Mouse (Mus musculus) lung, postnatal 0 days (tissue): ENCODE measurements around the gene Nat8f4. TPM values are rescaled to one million over a fixed set of nuclear protein-coding genes. Genes with fewer than 3 reads are reported as not detected.

Experiments used
- ATAC-seq: fragments of 200-750 bp; cut with Nextera tagmentation; 2 replicates; pipeline ENCODE4 v1.8.0; 2017; ENCODE audit warnings: moderate library complexity
- DNase-seq: peaks from one replicate; pipeline ENCODE4 v3.0.0-alpha.2; 2016; ENCODE audit warnings: low spot score
- H3K27ac ChIP-seq: fragments of 300-500 bp; sonication (generic); 2 replicates; pipeline ENCODE4 v1.5.1; 2014; ENCODE audit warnings: antibody characterized with exemption, mild to moderate bottlenecking, low read length, mixed read lengths
- H3K27me3 ChIP-seq: fragments of 300-500 bp; sonication (generic); replicated peaks from 2 replicates; pipeline ENCODE4 v1.6.1; 2014; ENCODE audit warnings: low read length, mixed read lengths; ENCODE audit not compliant: insufficient read depth
- H3K36me3 ChIP-seq: fragments of 300-500 bp; sonication (generic); 2 replicates; pipeline ENCODE4 v1.6.1; 2014; ENCODE audit warnings: low read length, mixed read lengths; ENCODE audit not compliant: insufficient read depth
- H3K4me1 ChIP-seq: fragments of 300-500 bp; sonication (generic); 2 replicates; pipeline ENCODE4 v1.6.1; 2014; ENCODE audit warnings: antibody characterized with exemption, low read depth, low read length, mixed read lengths; ENCODE audit not compliant: insufficient read depth
- H3K4me2 ChIP-seq: fragments of 300-500 bp; sonication (generic); replicated peaks from 2 replicates; pipeline ENCODE4 v1.6.1; 2014; ENCODE audit warnings: low read depth, mild to moderate bottlenecking, low read length, moderate library complexity, mixed read lengths
- H3K4me3 ChIP-seq: fragments of 300-500 bp; sonication (generic); 2 replicates; pipeline ENCODE4 v1.5.1; 2014; ENCODE audit warnings: low read depth, low read length
- H3K9ac ChIP-seq: fragments of 300-500 bp; sonication (generic); replicated peaks from 2 replicates; pipeline ENCODE4 v1.6.1; 2014; ENCODE audit warnings: low read depth, mild to moderate bottlenecking
- H3K9me3 ChIP-seq: fragments of 300-500 bp; sonication (generic); 2 replicates; pipeline ENCODE4 v1.6.1; 2016; ENCODE audit warnings: low read length, mixed read lengths
- CTCF ChIP-seq: IDR thresholded peaks from 2 replicates; pipeline ENCODE4 v1.5.1; 2016; ENCODE audit warnings: antibody characterized with exemption, mild to moderate bottlenecking
- EP300 ChIP-seq: IDR thresholded peaks from 2 replicates; pipeline ENCODE4 v1.6.1; 2016; ENCODE audit warnings: antibody characterized with exemption, mild to moderate bottlenecking, control low read depth
- WGBS: fragments of 180-500 bp; shearing (Covaris S2); extraction: QIAGEN DNeasy Blood & Tissue Kit; methylation state at CpG from one replicate; pipeline ENCODE4 v1.1.7; 2014; 5-methylcytosine and 5-hydroxymethylcytosine counted together
- polyA plus RNA-seq: library from polyadenylated mRNA; unstranded; fragments of >200 nt; fragmentation: Nextera tagmentation; extraction: Ambion mirVana; gene quantifications from 2 replicates; pipeline ENCODE4 v1.2.1, GENCODE M21; 2015

Nat8f4 gene
- polyA plus RNA-seq, 1 experiment from 2014 or later = 2.6 TPM

GRCm38 (mm10) chr6:85862565-85862964, 42.1 kb downstream of the Nat8f4 start:
- Histone ChIP-seq H3K27me3 (no peaks in the 10 kb centered on the region), H3K36me3 (no peaks in the 10 kb centered on the region), H3K27ac (no peak overlapping the region), H3K4me3 (no peak overlapping the region), H3K9ac (no peak overlapping the region), H3K4me2 (no peak overlapping the region), H3K4me1 (no peaks in the 10 kb centered on the region), H3K9me3 (no peaks in the 10 kb centered on the region)
- ATAC-seq (no peak), DNase-seq (no peak)
- TF ChIP-seq EP300 (no peak), CTCF (no peak)
- 77% methylated on average over 3 of the region's 3 CpGs for WGBS

- no peak for ATAC-seq
Measured at GRCm38 (mm10) chr6:85861247-85861646, 43.4 kb downstream of the Nat8f4 start.

DNA sequence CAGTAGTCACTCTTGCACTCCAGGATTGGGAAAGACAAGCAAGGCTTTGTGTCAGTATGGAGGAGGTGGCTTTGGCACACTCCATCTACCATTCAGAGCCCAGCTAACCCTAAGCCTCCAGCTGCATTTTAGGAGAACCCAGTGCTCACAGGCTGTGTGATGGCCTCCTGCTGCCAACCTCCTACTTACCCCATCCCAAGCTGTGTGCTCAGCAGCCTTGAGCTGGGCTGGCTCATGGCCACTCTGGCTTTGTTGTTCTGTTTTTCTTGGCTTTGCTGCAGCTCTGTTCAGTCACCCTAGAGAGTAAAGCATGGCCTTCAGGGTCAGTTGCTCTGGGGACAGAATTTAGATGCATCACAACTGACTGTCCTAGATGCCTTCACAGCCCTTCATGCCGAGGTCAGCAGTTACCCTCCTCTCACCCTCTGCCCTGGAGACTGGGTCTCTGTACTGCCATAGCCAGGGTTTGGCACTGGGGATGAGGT, 48.4 kb downstream of the Nat8f4 start:
- Histone ChIP-seq H3K9me3 (no peaks in the 10 kb centered on the region), H3K4me3 (no peak overlapping the region), H3K27me3 (no peaks in the 10 kb centered on the region), H3K36me3 (no peaks in the 10 kb centered on the region), H3K27ac (no peak overlapping the region), H3K4me2 (no peak overlapping the region), H3K9ac (no peak overlapping the region), H3K4me1 (no peaks in the 10 kb centered on the region)
- DNase-seq = peak; percentile 13
- TF ChIP-seq EP300 (no peak), CTCF (no peak)
- 80% methylated on average over 1 of the region's 1 CpGs for WGBS
- ATAC-seq = peak; percentile 62

More at GRCm38 (mm10) chr6:85861247-85861646, 43.4 kb downstream of the Nat8f4 start:
- no peaks in the 10 kb centered on the region for H3K36me3 ChIP-seq
- H3K27ac ChIP-seq = no peak overlapping the region
- H3K4me1 ChIP-seq = no peaks in the 10 kb centered on the region
- H3K27me3 ChIP-seq = no peaks in the 10 kb centered on the region
- TF ChIP-seq CTCF (no peak), EP300 (no peak)
- H3K4me3 ChIP-seq = no peak overlapping the region
- DNase-seq = no peak
- 78% methylated on average over 3 of the region's 3 CpGs for WGBS
- no peak overlapping the region for H3K4me2 ChIP-seq
- H3K9ac ChIP-seq = no peak overlapping the region
- no peaks in the 10 kb centered on the region for H3K9me3 ChIP-seq

GRCm38 (mm10) chr6:85853481-85853880, 51.2 kb downstream of the Nat8f4 start:
- Histone ChIP-seq H3K4me3 (no peak overlapping the region), H3K4me1 (no peaks in the 10 kb centered on the region), H3K4me2 (no peak overlapping the region), H3K27ac (no peak overlapping the region), H3K27me3 (no peaks in the 10 kb centered on the region), H3K9me3 (no peaks in the 10 kb centered on the region), H3K9ac (no peak overlapping the region), H3K36me3 (no peaks in the 10 kb centered on the region)
- WGBS = 75% methylated on average over 3 of the region's 3 CpGs
- DNase-seq = no peak
- ATAC-seq = no peak
- no peak for TF ChIP-seq EP300
- TF ChIP-seq CTCF = no peak

GRCm38 (mm10) chr6:85851062-85851773, 53.5 kb downstream of the Nat8f4 start:
- no peak overlapping the region for H3K4me3 ChIP-seq
- no peak for ATAC-seq
- no peak for DNase-seq
- no peak for TF ChIP-seq EP300
- TF ChIP-seq CTCF = no peak
- H3K4me1 ChIP-seq = no peaks in the 10 kb centered on the region
- H3K4me2 ChIP-seq = no peak overlapping the region
- WGBS = 82% methylated on average over 7 of the region's 7 CpGs
- no peaks in the 10 kb centered on the region for H3K36me3 ChIP-seq
- no peaks in the 10 kb centered on the region for H3K27me3 ChIP-seq
- no peak overlapping the region for H3K27ac ChIP-seq
- H3K9me3 ChIP-seq = no peaks in the 10 kb centered on the region
- H3K9ac ChIP-seq = no peak overlapping the region

DNA sequence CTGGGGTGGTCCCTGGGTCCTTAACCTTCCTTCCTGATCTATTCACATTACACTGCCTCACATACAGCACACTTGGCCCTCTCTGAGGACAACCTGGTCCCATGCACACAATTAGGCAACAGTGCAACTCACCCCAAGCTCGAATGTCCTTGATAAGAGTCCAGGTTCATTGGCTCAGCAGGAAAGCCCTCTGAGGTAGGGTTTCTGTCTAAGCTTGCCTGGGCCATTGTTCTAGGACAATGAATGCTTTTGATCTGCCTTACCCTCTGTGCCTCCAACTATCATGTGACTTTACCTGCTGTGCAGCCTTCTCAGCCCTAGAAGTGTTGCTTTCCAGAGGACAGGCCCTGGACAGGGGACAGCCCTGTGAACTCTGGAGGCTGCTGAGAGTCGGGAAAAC, 55.4 kb downstream of the Nat8f4 start:
- ATAC-seq (no peak), DNase-seq (no peak)
- WGBS = 19% methylated on average over 2 of the region's 2 CpGs
- Histone ChIP-seq H3K4me3 (no peak overlapping the region), H3K9ac (no peak overlapping the region), H3K27me3 (no peaks in the 10 kb centered on the region), H3K9me3 (no peaks in the 10 kb centered on the region), H3K4me1 (no peaks in the 10 kb centered on the region), H3K27ac (no peak overlapping the region), H3K36me3 (no peaks in the 10 kb centered on the region), H3K4me2 (no peak overlapping the region)
- no peak for TF ChIP-seq CTCF
- no peak for TF ChIP-seq EP300

Other genes with a start within 250 kb of the Nat8f4 start
- gene Nat8f7, start 191.7 kb downstream of the Nat8f4 start, polyA plus RNA-seq = not detected in 2 replicates
- not detected in 2 replicates for gene Nat8f3, start 139.1 kb downstream of the Nat8f4 start, polyA plus RNA-seq
- not detected in 2 replicates for gene Nat8f6, start 83.9 kb downstream of the Nat8f4 start, polyA plus RNA-seq
- gene Nat8f5, start 83.9 kb downstream of the Nat8f4 start, polyA plus RNA-seq = 0.19 TPM in 1 of 2 replicates, not detected in the other
- not detected in 2 replicates for gene Nat8, start 72.8 kb downstream of the Nat8f4 start, polyA plus RNA-seq
- gene Nat8f2, start 35.7 kb downstream of the Nat8f4 start, polyA plus RNA-seq = not detected in 2 replicates
- 23.8 and 26.2 TPM in 2 replicates for gene Tprkb, start 7.0 kb upstream of the Nat8f4 start, polyA plus RNA-seq
- 8.0 and 11.2 TPM in 2 replicates for gene Nat8f1, start 10.8 kb upstream of the Nat8f4 start, polyA plus RNA-seq
- gene Dusp11, start 56.8 kb upstream of the Nat8f4 start, polyA plus RNA-seq = 32.0 and 44.3 TPM in 2 replicates
- gene Figla, start 111.3 kb upstream of the Nat8f4 start, polyA plus RNA-seq = not detected in 2 replicates
- 0.40 and 0.84 TPM in 2 replicates for gene Add2, start 123.8 kb upstream of the Nat8f4 start, polyA plus RNA-seq